Mouse (Mus musculus): ENCODE data around the gene Vmn1r201. TPM values are rescaled to one million over a fixed set of nuclear protein-coding genes. Genes with fewer than 3 reads are reported as not detected.

The Vmn1r201 gene
- polyA plus RNA-seq (2014; fragmentation: Nextera tagmentation; extraction: Ambion mirVana): not detected in 2 replicates

DNA sequence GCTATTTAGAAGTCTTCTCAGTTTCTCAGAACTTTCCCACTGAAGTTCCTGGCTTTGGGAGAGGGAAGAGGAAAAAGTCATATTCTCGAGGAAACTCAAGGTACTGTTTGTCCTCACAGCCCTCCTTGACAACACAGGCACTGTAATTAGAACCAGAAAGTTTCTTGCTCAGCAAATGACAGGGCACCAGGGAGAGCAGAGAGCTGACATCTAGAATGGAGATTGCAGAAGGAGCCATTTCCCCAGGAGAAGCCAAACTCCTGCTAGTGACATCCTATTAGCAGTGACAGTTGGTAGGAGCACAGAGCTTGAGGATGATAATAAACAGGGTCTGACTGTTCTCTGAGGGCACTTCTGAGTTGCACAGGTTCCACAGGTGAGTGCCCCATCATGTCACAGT is at the start of gene Vmn1r201:
Gene Vmn1r201, plus strand, starts transcription at position 301 of the 400 bp plus-strand sequence.
- H3K9me3 ChIP-seq (ENCODE audit: control insufficient read depth, low read length): no peaks in the 10 kb centered on the region
- H3K9ac ChIP-seq (ENCODE audit: low read length): no peak within 1 kb of the TSS
- no peaks in the 10 kb centered on the region for H3K27me3 ChIP-seq (replicated peaks; ENCODE audit: control insufficient read depth, insufficient read depth, low read length)
- no peak within 1 kb of the TSS for H3K4me2 ChIP-seq (ENCODE audit: low read length)
- no peaks in the 10 kb centered on the region for H3K36me3 ChIP-seq (ENCODE audit: control insufficient read depth, insufficient read depth, low read length)
- H3K4me1 ChIP-seq (replicated peaks; ENCODE audit: control insufficient read depth, insufficient read depth, low read length): no peaks in the 10 kb centered on the region
- no peak for ATAC-seq (replicated peaks; ENCODE audit: low FRiP score, low TSS enrichment, low read depth)
- WGBS: 59% methylated on average over 1 of the region's 1 CpGs
- DNase-seq (ENCODE audit: low spot score): no peak
- no peak within 1 kb of the TSS for H3K4me3 ChIP-seq (ENCODE audit: low read depth, low read length)
- no peak within 1 kb of the TSS for H3K27ac ChIP-seq (ENCODE audit: low read depth)

DNA sequence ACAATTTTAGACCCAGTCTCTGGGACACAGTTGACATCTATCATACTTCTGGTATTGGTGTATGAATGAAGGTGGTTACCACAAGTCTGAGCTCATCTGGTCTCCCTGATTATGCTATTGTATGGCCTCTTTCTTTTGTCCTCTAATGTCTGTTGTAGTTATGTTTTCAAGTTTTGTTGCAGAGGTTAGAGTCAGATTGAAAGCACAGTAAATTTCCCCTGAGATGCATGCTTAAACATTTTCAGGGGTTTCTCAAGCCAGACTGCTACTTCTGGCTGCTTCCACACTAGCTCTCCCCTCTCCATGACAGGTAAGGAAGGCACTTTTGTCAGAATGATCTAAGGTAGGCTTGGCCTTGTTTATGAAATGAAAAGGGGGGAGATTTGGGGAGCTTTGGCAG is 16.6 kb upstream of the Vmn1r201 start:
- no peak overlapping the region for H3K27ac ChIP-seq (ENCODE audit: low read depth)
- H3K9me3 ChIP-seq (ENCODE audit: control insufficient read depth, low read length): no peaks in the 10 kb centered on the region
- no peak overlapping the region for H3K4me3 ChIP-seq (ENCODE audit: low read depth, low read length)
- no peak overlapping the region for H3K4me2 ChIP-seq (ENCODE audit: low read length)
- ATAC-seq (replicated peaks; ENCODE audit: low FRiP score, low TSS enrichment, low read depth): no peak
- H3K27me3 ChIP-seq (replicated peaks; ENCODE audit: control insufficient read depth, insufficient read depth, low read length): no peaks in the 10 kb centered on the region
- H3K9ac ChIP-seq (ENCODE audit: low read length): no peak overlapping the region
- DNase-seq (ENCODE audit: low spot score): no peak
- H3K4me1 ChIP-seq (replicated peaks; ENCODE audit: control insufficient read depth, insufficient read depth, low read length): no peaks in the 10 kb centered on the region
- H3K36me3 ChIP-seq (ENCODE audit: control insufficient read depth, insufficient read depth, low read length): no peaks in the 10 kb centered on the region

DNA sequence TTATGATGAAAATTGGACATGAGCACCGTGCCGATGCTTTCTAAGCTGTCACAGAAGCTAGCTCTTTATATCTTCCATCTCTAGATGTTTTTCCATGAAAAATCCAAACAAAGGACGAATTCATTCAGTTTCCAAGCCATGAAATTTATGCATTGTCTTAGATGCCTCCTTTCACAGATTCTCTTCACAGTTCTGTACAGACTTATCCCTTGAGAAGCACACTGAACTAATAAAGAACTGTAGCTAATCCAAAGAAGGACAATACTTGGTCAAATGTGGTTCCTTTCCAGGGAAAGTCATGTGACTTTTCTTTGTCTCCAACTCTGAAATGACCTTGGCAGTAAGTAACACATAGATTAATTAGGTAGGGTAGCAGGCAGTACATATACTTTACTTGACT is 30.7 kb downstream of the Vmn1r201 start:
- no peaks in the 10 kb centered on the region for H3K4me1 ChIP-seq (replicated peaks; ENCODE audit: control insufficient read depth, insufficient read depth, low read length)
- DNase-seq (ENCODE audit: low spot score): no peak
- H3K9ac ChIP-seq (ENCODE audit: low read length): no peak overlapping the region
- H3K27me3 ChIP-seq (replicated peaks; ENCODE audit: control insufficient read depth, insufficient read depth, low read length): no peaks in the 10 kb centered on the region
- no peak overlapping the region for H3K27ac ChIP-seq (ENCODE audit: low read depth)
- no peaks in the 10 kb centered on the region for H3K9me3 ChIP-seq (ENCODE audit: control insufficient read depth, low read length)
- ATAC-seq (replicated peaks; ENCODE audit: low FRiP score, low TSS enrichment, low read depth): no peak
- 69% methylated on average over 3 of the region's 3 CpGs for WGBS
- H3K4me2 ChIP-seq (ENCODE audit: low read length): no peak overlapping the region
- no peak overlapping the region for H3K4me3 ChIP-seq (ENCODE audit: low read depth, low read length)
- H3K36me3 ChIP-seq (ENCODE audit: control insufficient read depth, insufficient read depth, low read length): no peaks in the 10 kb centered on the region

DNA sequence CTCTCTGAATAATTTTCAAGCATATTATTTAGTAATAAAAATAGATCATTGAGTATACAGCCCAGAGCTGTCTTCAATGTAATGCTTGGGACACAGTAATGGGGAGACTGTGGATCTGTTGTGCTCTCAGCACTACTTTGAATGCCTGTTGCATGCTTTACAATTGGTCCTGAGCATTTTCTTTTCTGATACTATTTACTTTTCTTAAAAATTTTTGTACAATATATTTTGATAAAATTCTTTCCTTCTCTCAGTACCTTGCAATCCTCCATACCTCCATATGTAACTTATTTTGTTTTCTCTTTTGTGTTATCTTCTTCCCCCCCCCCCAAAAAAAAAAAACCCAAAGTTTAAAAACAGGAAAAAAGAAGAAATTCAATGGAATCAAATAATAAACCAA is 33.6 kb downstream of the Vmn1r201 start, which contains the start of gene Vmn1r202:
Gene Vmn1r202, minus strand, starts transcription at position 101 of the 400 bp plus-strand sequence.
- no peaks in the 10 kb centered on the region for H3K9me3 ChIP-seq (ENCODE audit: control insufficient read depth, low read length)
- ATAC-seq (replicated peaks; ENCODE audit: low FRiP score, low TSS enrichment, low read depth): no peak
- no peak for DNase-seq (ENCODE audit: low spot score)

DNA sequence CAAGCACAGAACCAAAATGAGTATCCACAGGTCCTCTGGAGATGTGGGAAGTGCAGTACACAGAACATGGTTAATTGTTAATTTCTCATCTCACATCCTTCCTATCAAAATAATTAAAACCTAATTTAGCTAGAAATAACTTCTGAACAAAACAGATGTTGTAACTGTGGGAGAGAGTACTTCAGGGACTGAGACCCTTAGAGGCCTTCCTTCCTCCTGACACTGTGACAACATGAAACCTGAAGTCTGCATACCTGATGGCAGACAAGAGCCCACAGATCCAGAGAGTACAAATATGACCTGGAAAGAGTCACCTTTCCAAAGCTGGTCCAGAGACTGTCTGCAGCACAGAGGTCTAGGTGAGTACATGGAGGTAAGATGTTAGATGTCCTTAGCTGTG is 46.1 kb downstream of the Vmn1r201 start, which contains the start of gene Vmn1r203:
Gene Vmn1r203, plus strand, starts transcription at position 301 of the 400 bp plus-strand sequence.
- Histone ChIP-seq H3K27ac (ENCODE audit: low read depth) (no peak within 1 kb of the TSS), H3K4me2 (ENCODE audit: low read length) (no peak within 1 kb of the TSS), H3K9ac (ENCODE audit: low read length) (no peak within 1 kb of the TSS), H3K4me1 (replicated peaks; ENCODE audit: control insufficient read depth, insufficient read depth, low read length) (no peaks in the 10 kb centered on the region), H3K36me3 (ENCODE audit: control insufficient read depth, insufficient read depth, low read length) (no peaks in the 10 kb centered on the region), H3K4me3 (ENCODE audit: low read depth, low read length) (no peak within 1 kb of the TSS), H3K27me3 (replicated peaks; ENCODE audit: control insufficient read depth, insufficient read depth, low read length) (no peaks in the 10 kb centered on the region), H3K9me3 (ENCODE audit: control insufficient read depth, low read length) (no peaks in the 10 kb centered on the region)
- ATAC-seq (replicated peaks; ENCODE audit: low FRiP score, low TSS enrichment, low read depth): no peak
- DNase-seq (ENCODE audit: low spot score): no peak

More for the DNA sequence above, 33.6 kb downstream of the Vmn1r201 start, which contains the start of gene Vmn1r202:
- H3K36me3 ChIP-seq (ENCODE audit: control insufficient read depth, insufficient read depth, low read length): no peaks in the 10 kb centered on the region
- H3K4me3 ChIP-seq (ENCODE audit: low read depth, low read length): no peak within 1 kb of the TSS
- no peak within 1 kb of the TSS for H3K4me2 ChIP-seq (ENCODE audit: low read length)
- no peaks in the 10 kb centered on the region for H3K27me3 ChIP-seq (replicated peaks; ENCODE audit: control insufficient read depth, insufficient read depth, low read length)
- H3K9ac ChIP-seq (ENCODE audit: low read length): no peak within 1 kb of the TSS
- H3K4me1 ChIP-seq (replicated peaks; ENCODE audit: control insufficient read depth, insufficient read depth, low read length): no peaks in the 10 kb centered on the region
- no peak within 1 kb of the TSS for H3K27ac ChIP-seq (ENCODE audit: low read depth)

Other genes starting within 250 kb of the Vmn1r201 start
- gene Vmn1r193, start 248.8 kb upstream of the Vmn1r201 start, polyA plus RNA-seq (2014; fragmentation: Nextera tagmentation; extraction: Ambion mirVana): not detected in 2 replicates
- gene Vmn1r194, start 227.7 kb upstream of the Vmn1r201 start, polyA plus RNA-seq (2014; fragmentation: Nextera tagmentation; extraction: Ambion mirVana): not detected in 2 replicates
- not detected in 2 replicates for gene Vmn1r195, start 201.4 kb upstream of the Vmn1r201 start, polyA plus RNA-seq (2014; fragmentation: Nextera tagmentation; extraction: Ambion mirVana)
- not detected in 2 replicates for gene Vmn1r196, start 182.0 kb upstream of the Vmn1r201 start, polyA plus RNA-seq (2014; fragmentation: Nextera tagmentation; extraction: Ambion mirVana)
- gene Vmn1r197, start 147.3 kb upstream of the Vmn1r201 start, polyA plus RNA-seq (2014; fragmentation: Nextera tagmentation; extraction: Ambion mirVana): not detected in 2 replicates
- not detected in 2 replicates for gene Vmn1r198, start 121.6 kb upstream of the Vmn1r201 start, polyA plus RNA-seq (2014; fragmentation: Nextera tagmentation; extraction: Ambion mirVana)
- not detected in 2 replicates for gene Vmn1r199, start 92.1 kb upstream of the Vmn1r201 start, polyA plus RNA-seq (2014; fragmentation: Nextera tagmentation; extraction: Ambion mirVana)
- not detected in 2 replicates for gene Vmn1r200, start 81.5 kb upstream of the Vmn1r201 start, polyA plus RNA-seq (2014; fragmentation: Nextera tagmentation; extraction: Ambion mirVana)
- gene Vmn1r202, start 33.5 kb downstream of the Vmn1r201 start, polyA plus RNA-seq (2014; fragmentation: Nextera tagmentation; extraction: Ambion mirVana): not detected in 2 replicates
- gene Vmn1r203, start 46.2 kb downstream of the Vmn1r201 start, polyA plus RNA-seq (2014; fragmentation: Nextera tagmentation; extraction: Ambion mirVana): not detected in 2 replicates
- not detected in 2 replicates for gene Vmn1r204, start 81.3 kb downstream of the Vmn1r201 start, polyA plus RNA-seq (2014; fragmentation: Nextera tagmentation; extraction: Ambion mirVana)
- gene Vmn1r205, start 121.1 kb downstream of the Vmn1r201 start, polyA plus RNA-seq (2014; fragmentation: Nextera tagmentation; extraction: Ambion mirVana): not detected in 2 replicates
- gene Vmn1r206, start 152.3 kb downstream of the Vmn1r201 start, polyA plus RNA-seq (2014; fragmentation: Nextera tagmentation; extraction: Ambion mirVana): not detected in 2 replicates

Measured in intestine, embryonic 14.5 days (tissue).